Mouse (Mus musculus) ovary, adult 10 weeks (tissue): Measurements from ENCODE around the gene Opn4. TPM values are rescaled to one million over a fixed set of nuclear protein-coding genes. Genes with fewer than 3 reads are reported as not detected.

ENCODE experiments used
- polyA plus RNA-seq: library from polyadenylated mRNA; stranded (reverse); fragments of 350-450 nt; fragmentation: Illumina TruSeq; extraction: RNeasy Lipid Tissue Mini Kit (QIAGEN cat#74804); gene quantifications from one replicate; pipeline ENCODE4 v1.2.3, GENCODE M21; 2014

Gene Opn4
- not detected for polyA plus RNA-seq

GRCm38 (mm10) chr14:34599941-34600340, at the start of gene Opn4:
TSS of gene Opn4 (minus strand) at chr14:34600142.

DNA sequence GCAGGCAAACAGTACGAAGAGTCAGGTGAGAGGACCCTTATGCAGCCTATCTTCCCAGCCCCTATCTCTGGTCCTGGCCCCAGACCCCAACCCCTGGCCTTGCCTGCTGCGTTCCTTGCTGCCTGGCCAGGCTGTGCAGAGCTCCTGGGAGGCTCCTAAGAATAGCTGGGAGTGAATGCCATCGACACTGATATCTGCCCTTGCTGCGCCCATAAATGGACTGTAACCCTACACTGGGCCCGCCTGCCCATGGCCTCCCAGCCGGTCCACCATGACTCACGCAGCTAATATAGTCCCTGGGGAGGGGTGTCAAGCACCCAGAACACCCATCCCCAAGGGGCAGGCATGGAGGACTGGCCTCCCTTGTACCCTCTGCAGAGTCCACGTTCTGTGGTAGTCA, 11.4 kb downstream of the Opn4 start, which contains the start of gene Ldb3:
Gene Ldb3 (minus strand): TSS at position 185 of the 400 bp plus-strand sequence.

Other genes with a start within 250 kb of the Opn4 start
- gene Fam25c, start 244.7 kb downstream of the Opn4 start, polyA plus RNA-seq: not detected
- not detected for gene Sncg, start 225.4 kb downstream of the Opn4 start, polyA plus RNA-seq
- gene Mmrn2, start 224.7 kb downstream of the Opn4 start, polyA plus RNA-seq: 10.0 TPM
- 300 TPM for gene Bmpr1a, start 96.8 kb downstream of the Opn4 start, polyA plus RNA-seq
- not detected for gene 9230112D13Rik, start 77.3 kb downstream of the Opn4 start, polyA plus RNA-seq
- gene Ldb3, start 11.5 kb downstream of the Opn4 start, polyA plus RNA-seq: 4.1 TPM
- 278 TPM for gene Wapl, start 73.8 kb upstream of the Opn4 start, polyA plus RNA-seq
- 0.48 TPM for gene Grid1, start 220.0 kb upstream of the Opn4 start, polyA plus RNA-seq